Mouse (Mus musculus): ENCODE measurements around the gene Kcng1. TPM values are rescaled to one million over a fixed set of nuclear protein-coding genes. Genes with fewer than 3 reads are reported as not detected.

Kcng1 gene
- 2.1 and 2.2 TPM in 2 replicates for polyA plus RNA-seq (2015; fragmentation: Nextera tagmentation; extraction: Ambion mirVana)

DNA sequence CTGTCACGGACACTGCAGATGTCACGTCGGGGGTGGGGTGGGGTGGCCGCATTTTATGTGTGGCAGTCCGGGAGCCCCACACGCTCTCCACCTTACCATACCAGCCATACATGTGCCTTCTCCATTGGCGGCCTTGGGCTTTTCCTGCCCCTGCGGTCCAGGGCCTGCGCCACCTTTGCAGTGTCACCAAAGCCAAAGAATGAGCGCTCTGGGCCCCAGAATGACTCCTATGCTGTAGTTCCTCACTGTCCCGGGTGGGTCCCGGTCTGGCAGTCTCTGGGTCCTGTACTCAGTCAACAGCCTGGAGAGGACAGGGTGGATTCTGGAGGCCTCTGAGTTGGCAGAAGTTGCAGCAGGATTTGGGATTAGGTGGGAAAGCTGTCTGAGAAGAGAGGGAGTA lies at the start of gene Kcng1:
Gene Kcng1, minus strand, starts transcription at position 155 of the 400 bp plus-strand sequence.
- no peak for ATAC-seq (ENCODE audit: insufficient number of reproducible peaks, insufficient read depth, low FRiP score, low TSS enrichment, low read depth)
- WGBS = 14% methylated on average over 12 of the region's 12 CpGs
- Histone ChIP-seq H3K9me3 (peaks cover 8% of the 10 kb centered on the region), H3K27ac (no peak within 1 kb of the TSS), H3K4me2 (peak within 1 kb of the TSS; percentile 96), H3K27me3 (peaks cover 79% of the 10 kb centered on the region), H3K4me3 (peak within 1 kb of the TSS; percentile 63), H3K36me3 (no peaks in the 10 kb centered on the region), H3K4me1 (peaks cover 20% of the 10 kb centered on the region), H3K9ac (peak within 1 kb of the TSS; percentile 72)

GRCm38 (mm10) chr2:168330421-168331070 lies 49.0 kb upstream of the Kcng1 start:
- peaks cover 23% of the 10 kb centered on the region for H3K4me1 ChIP-seq
- H3K27me3 ChIP-seq = no peaks in the 10 kb centered on the region
- no peak overlapping the region for H3K4me2 ChIP-seq
- no peaks in the 10 kb centered on the region for H3K9me3 ChIP-seq
- H3K36me3 ChIP-seq = no peaks in the 10 kb centered on the region
- no peak overlapping the region for H3K4me3 ChIP-seq
- no peak overlapping the region for H3K27ac ChIP-seq
- no peak for ATAC-seq (ENCODE audit: insufficient number of reproducible peaks, insufficient read depth, low FRiP score, low TSS enrichment, low read depth)
- H3K9ac ChIP-seq = no peak overlapping the region
- 38% methylated on average over 11 of the region's 11 CpGs for WGBS

- no peaks in the 10 kb centered on the region for H3K27me3 ChIP-seq
- peaks cover 4% of the 10 kb centered on the region; the same call in 1 of the 2 replicates for H3K9me3 ChIP-seq
- peak overlapping the region; percentile 70; the same call in 1 of the 2 replicates for H3K27ac ChIP-seq
- no peaks in the 10 kb centered on the region for H3K36me3 ChIP-seq
- H3K4me1 ChIP-seq = peaks cover 45% of the 10 kb centered on the region
- ATAC-seq (ENCODE audit: insufficient number of reproducible peaks, insufficient read depth, low FRiP score, low TSS enrichment, low read depth) = no peak
- 32% methylated on average over 10 of the region's 10 CpGs for WGBS
- H3K4me3 ChIP-seq = no peak overlapping the region
- no peak overlapping the region for H3K4me2 ChIP-seq
- no peak overlapping the region for H3K9ac ChIP-seq
Measured at GRCm38 (mm10) chr2:168321716-168322374, 40.3 kb upstream of the Kcng1 start.

DNA sequence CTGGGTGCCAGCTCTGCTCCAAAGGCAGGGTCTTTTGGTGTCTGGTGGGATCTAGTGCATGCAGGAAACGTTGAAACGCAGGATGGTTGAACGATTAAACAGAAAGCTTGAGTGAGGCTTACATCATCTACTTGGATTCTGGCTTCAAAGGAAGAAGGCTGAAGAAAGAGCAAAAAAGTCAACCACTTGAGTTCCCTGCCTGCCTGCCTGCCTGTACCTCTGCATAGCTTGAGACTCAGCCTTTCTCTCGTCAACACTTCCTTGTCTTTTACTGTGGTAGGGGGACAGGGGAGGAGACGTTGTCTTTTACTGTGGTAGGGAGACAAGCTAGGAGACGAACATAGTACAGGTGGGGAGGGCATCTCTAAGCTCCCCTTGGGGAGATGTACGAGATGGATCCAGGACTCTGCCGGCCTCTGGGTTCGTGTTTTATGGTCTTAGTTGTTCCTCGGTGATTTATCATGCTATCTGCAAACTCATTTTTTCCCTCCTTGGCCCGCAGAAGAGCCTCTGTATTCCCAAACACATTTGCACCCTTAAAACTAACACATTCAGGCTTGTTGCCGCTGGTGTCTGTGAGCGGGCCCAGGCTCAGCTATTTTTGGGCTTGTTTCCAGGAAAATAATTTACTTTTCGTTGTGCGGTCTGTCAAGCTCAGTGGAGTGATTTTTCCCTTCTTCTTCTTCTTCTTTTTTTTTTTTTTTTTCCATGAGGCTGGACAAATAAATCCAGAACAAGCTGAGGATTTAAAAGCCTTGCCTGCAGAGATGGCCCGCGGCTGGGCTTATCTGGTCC lies 39.0 kb upstream of the Kcng1 start:
- H3K4me3 ChIP-seq = no peak overlapping the region
- no peak overlapping the region for H3K9ac ChIP-seq
- H3K4me2 ChIP-seq = no peak overlapping the region
- H3K36me3 ChIP-seq = no peaks in the 10 kb centered on the region
- peak overlapping the region; percentile 70 for H3K27ac ChIP-seq
- no peaks in the 10 kb centered on the region for H3K27me3 ChIP-seq
- 58% methylated on average over 17 of the region's 17 CpGs for WGBS
- H3K4me1 ChIP-seq = peaks cover 51% of the 10 kb centered on the region
- ATAC-seq (ENCODE audit: insufficient number of reproducible peaks, insufficient read depth, low FRiP score, low TSS enrichment, low read depth) = no peak
- H3K9me3 ChIP-seq = peaks cover 4% of the 10 kb centered on the region; the same call in 1 of the 2 replicates

DNA sequence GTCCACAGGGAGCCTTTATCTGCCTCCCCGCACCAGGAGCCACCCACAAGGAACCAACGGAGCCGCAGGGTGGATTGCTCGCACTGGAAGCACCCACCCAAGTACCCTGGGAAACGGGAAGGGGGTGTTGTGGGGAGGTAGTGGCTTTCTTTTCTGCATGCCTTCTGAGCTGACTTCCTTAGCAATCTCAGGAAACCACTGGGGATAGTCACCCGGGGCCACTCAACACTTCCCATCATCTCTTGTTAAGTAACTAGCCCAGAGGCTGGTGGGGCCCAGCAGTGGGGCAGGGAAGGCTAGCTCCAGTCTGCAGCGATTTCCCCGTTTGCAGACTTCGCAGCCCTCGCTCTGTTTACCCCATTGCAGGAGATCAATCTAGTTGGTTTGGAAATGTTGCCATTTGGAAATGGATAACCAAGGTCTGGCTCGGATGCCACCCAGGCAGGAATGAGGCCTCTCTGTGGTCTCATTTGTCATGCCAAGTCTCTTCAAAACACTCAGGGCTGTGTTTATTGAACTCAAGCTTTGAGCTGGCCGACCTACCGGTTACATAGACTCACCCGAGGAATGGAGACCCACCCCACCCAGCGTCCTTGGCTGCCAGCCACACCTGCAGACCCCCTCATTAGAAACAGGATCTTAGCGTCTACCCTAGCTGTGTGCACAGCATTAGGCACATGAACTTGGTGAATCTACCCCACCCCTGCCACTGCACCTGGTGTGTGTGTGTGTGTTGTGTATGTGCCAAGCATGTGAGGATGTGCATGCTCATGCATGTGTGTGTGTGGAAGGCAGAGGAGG lies 33.3 kb upstream of the Kcng1 start:
- ATAC-seq (ENCODE audit: insufficient number of reproducible peaks, insufficient read depth, low FRiP score, low TSS enrichment, low read depth) = no peak
- H3K4me2 ChIP-seq = 0 out of 2 replicates have a peak overlapping the region, but pooled peaks have one; percentile 2
- WGBS = 36% methylated on average over 16 of the region's 16 CpGs

DNA sequence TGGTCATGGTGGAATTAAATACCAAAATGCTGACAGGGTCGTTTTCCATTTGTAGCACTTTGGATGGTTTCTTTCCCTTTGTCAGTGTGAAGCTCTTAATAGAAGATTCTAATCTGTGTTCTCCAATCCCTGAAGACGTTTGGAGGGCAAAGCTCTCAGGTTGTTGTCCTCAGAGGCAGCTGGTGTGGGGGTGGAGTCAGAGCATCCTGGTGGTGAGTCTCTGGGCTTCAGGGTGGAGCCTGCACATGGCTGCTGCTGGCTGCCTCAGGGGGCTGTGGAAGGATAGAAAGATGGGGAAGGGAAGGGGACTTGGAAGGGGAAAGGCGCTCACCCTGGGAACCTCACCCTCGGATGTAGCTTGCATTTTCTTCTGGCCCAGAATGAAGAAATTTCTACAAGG lies 31.0 kb upstream of the Kcng1 start:
- H3K4me1 ChIP-seq = peaks cover 28% of the 10 kb centered on the region
- WGBS = 41% methylated on average over 4 of the region's 4 CpGs
- no peak for ATAC-seq (ENCODE audit: insufficient number of reproducible peaks, insufficient read depth, low FRiP score, low TSS enrichment, low read depth)

More for the DNA sequence above, 33.3 kb upstream of the Kcng1 start:
- H3K27ac ChIP-seq = peak overlapping the region; percentile 73
- H3K9me3 ChIP-seq = no peaks in the 10 kb centered on the region
- no peaks in the 10 kb centered on the region for H3K27me3 ChIP-seq
- no peak overlapping the region for H3K4me3 ChIP-seq
- H3K36me3 ChIP-seq = no peaks in the 10 kb centered on the region
- peaks cover 35% of the 10 kb centered on the region for H3K4me1 ChIP-seq
- no peak overlapping the region for H3K9ac ChIP-seq

GRCm38 (mm10) chr2:168311006-168311405 lies 29.5 kb upstream of the Kcng1 start:
- WGBS = 90% methylated on average over 16 of the region's 16 CpGs

More for the DNA sequence above, 31.0 kb upstream of the Kcng1 start:
- H3K4me2 ChIP-seq = no peak overlapping the region
- H3K27me3 ChIP-seq = no peaks in the 10 kb centered on the region
- H3K9ac ChIP-seq = no peak overlapping the region
- H3K27ac ChIP-seq = no peak overlapping the region
- H3K36me3 ChIP-seq = no peaks in the 10 kb centered on the region
- no peaks in the 10 kb centered on the region for H3K9me3 ChIP-seq
- H3K4me3 ChIP-seq = no peak overlapping the region

GRCm38 (mm10) chr2:168308916-168309315 lies 27.4 kb upstream of the Kcng1 start:
- Histone ChIP-seq H3K9ac (no peak overlapping the region), H3K27me3 (no peaks in the 10 kb centered on the region), H3K4me1 (peaks cover 5% of the 10 kb centered on the region; the same call in 1 of the 2 replicates), H3K27ac (no peak overlapping the region), H3K36me3 (no peaks in the 10 kb centered on the region), H3K4me2 (no peak overlapping the region), H3K9me3 (no peaks in the 10 kb centered on the region), H3K4me3 (no peak overlapping the region)
- no peak for ATAC-seq (ENCODE audit: insufficient number of reproducible peaks, insufficient read depth, low FRiP score, low TSS enrichment, low read depth)
- 75% methylated on average over 7 of the region's 7 CpGs for WGBS

More at GRCm38 (mm10) chr2:168311006-168311405, 29.5 kb upstream of the Kcng1 start:
- Histone ChIP-seq H3K4me2 (no peak overlapping the region), H3K36me3 (no peaks in the 10 kb centered on the region), H3K9me3 (no peaks in the 10 kb centered on the region), H3K27ac (no peak overlapping the region), H3K4me3 (no peak overlapping the region), H3K27me3 (no peaks in the 10 kb centered on the region), H3K4me1 (peaks cover 25% of the 10 kb centered on the region), H3K9ac (no peak overlapping the region)
- ATAC-seq (ENCODE audit: insufficient number of reproducible peaks, insufficient read depth, low FRiP score, low TSS enrichment, low read depth) = no peak

DNA sequence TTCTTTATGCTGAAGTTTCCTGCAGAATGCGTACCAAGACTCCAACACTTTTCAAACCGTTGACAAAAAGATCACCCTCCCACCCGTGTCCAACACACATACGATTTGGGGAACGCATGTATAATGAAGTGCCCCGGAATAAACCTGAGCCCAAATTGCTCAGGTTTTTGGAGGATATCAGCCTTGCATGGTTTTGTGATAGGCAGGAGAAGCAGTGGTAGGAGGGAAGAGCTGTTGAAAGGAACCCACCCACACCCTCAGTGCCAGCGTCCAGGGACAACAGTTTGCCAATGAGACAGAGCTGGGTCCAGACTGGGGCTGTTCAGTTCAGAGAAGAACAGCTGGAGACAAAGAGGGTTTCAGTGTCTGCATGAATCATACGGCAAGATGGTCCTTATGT lies 18.1 kb upstream of the Kcng1 start:
- Histone ChIP-seq H3K36me3 (no peaks in the 10 kb centered on the region), H3K4me2 (no peak overlapping the region), H3K9ac (no peak overlapping the region), H3K27ac (no peak overlapping the region), H3K4me3 (no peak overlapping the region), H3K27me3 (peaks cover 8% of the 10 kb centered on the region), H3K4me1 (no peaks in the 10 kb centered on the region), H3K9me3 (no peaks in the 10 kb centered on the region)
- no peak for ATAC-seq (ENCODE audit: insufficient number of reproducible peaks, insufficient read depth, low FRiP score, low TSS enrichment, low read depth)
- 88% methylated on average over 8 of the region's 8 CpGs for WGBS

DNA sequence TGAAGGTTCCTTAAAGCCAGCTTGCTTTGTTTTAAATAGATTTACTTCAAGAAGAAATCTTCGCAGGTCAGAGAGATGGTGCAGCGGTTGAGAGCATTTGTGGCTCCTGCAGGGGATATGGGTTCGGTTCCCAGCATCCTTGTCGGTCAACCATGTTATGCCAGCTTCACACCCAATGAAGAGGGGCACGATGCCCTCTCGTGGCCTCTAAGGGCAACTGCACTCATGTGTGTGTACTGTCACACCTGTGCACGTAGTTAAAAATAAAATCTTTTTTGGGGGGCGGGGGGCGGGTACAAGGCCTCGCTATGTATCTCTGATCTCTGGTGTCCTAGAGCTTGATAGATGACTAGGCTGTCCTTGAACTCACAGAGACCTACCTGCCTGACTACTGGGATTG lies 15.0 kb upstream of the Kcng1 start:
- Histone ChIP-seq H3K9ac (no peak overlapping the region), H3K4me3 (no peak overlapping the region), H3K4me2 (no peak overlapping the region), H3K27ac (no peak overlapping the region), H3K4me1 (no peaks in the 10 kb centered on the region; the same call in 1 of the 2 replicates), H3K9me3 (no peaks in the 10 kb centered on the region), H3K27me3 (peaks cover 9% of the 10 kb centered on the region), H3K36me3 (no peaks in the 10 kb centered on the region)
- ATAC-seq (ENCODE audit: insufficient number of reproducible peaks, insufficient read depth, low FRiP score, low TSS enrichment, low read depth) = no peak
- WGBS = 88% methylated on average over 10 of the region's 10 CpGs

- no peak overlapping the region for H3K4me3 ChIP-seq
- ATAC-seq (ENCODE audit: insufficient number of reproducible peaks, insufficient read depth, low FRiP score, low TSS enrichment, low read depth) = no peak
- no peak overlapping the region for H3K9ac ChIP-seq
- peaks cover 4% of the 10 kb centered on the region for H3K4me1 ChIP-seq
- H3K4me2 ChIP-seq = no peak overlapping the region
- H3K27me3 ChIP-seq = peaks cover 11% of the 10 kb centered on the region
- WGBS = 41% methylated on average over 6 of the region's 6 CpGs
- no peak overlapping the region for H3K27ac ChIP-seq
- no peaks in the 10 kb centered on the region for H3K36me3 ChIP-seq
- no peaks in the 10 kb centered on the region for H3K9me3 ChIP-seq
Measured at GRCm38 (mm10) chr2:168292521-168292920, 11.0 kb upstream of the Kcng1 start.
